Mouse (Mus musculus) erythroblast, embryonic 14.5 days (primary cell): ENCODE data around the gene Coa3.

ENCODE experiments used
- GATA1 ChIP-seq: IDR thresholded peaks from 2 replicates; pipeline ENCODE4 v1.6.1; 2012; ENCODE audit warnings: low read length, inconsistent platforms, mixed read lengths
- TAL1 ChIP-seq: IDR thresholded peaks from 3 replicates; pipeline ENCODE4 v1.6.1; 2012; ENCODE audit warnings: low read length, inconsistent platforms, mixed read lengths

DNA sequence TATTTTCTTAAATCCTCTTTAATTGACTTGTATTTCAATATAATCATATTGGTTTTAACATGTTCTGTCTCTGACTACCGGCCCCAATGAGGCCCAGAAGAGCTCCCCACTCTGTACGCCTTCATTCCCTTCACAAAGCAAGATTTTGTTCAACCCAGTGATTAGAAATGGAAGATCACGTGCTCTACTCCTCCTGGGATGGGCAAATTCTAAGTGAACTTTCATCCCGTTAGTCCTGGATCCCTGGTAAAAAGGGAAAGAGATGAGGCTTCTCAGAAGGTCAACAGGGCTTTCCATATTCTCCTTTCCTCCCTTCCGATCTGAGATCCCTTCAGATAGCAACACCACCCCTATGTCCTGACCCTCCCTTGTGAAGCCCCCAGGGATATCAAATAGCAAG is 48.4 kb downstream of the Coa3 start:
- TF ChIP-seq GATA1: no peak
- no peak for TF ChIP-seq TAL1
